Mouse (Mus musculus): ENCODE results near the gene C1s2. TPM values are rescaled to one million over a fixed set of nuclear protein-coding genes. Genes with fewer than 3 reads are reported as not detected.
"Not testable (repeated sequence)": the region's sequence is repeated elsewhere in the genome, so short reads cannot be mapped to it uniquely, and the experiment has no call there.

Gene C1s2
- polyA plus RNA-seq (2012; rRNA removed): 0.31 and 0.32 TPM in 2 replicates

- DNase-seq (ENCODE audit: low read depth): not testable (repeated sequence)
These were observed at the start of gene C1s2 for GRCm38 (mm10) chr6:124635985-124636384. C1s2 (minus strand) TSS chr6:124636085.

GRCm38 (mm10) chr6:124683591-124684417 is 47.9 kb upstream of the C1s2 start:
- DNase-seq (ENCODE audit: low read depth): no peak
- TF ChIP-seq CTCF (IDR thresholded peaks at IDR 0.05; ENCODE audit: borderline replicate concordance, extremely low read depth, insufficient read depth, insufficient read length) (no peak), POLR2A (IDR thresholded peaks at IDR 0.05; ENCODE audit: borderline replicate concordance, extremely low read depth, insufficient read depth, insufficient read length, poor library complexity, severe bottlenecking) (no peak)

GRCm38 (mm10) chr6:124682291-124682690 is 46.4 kb upstream of the C1s2 start:
- not testable (repeated sequence) for DNase-seq (ENCODE audit: low read depth)

- no peak for DNase-seq (ENCODE audit: low read depth)
- TF ChIP-seq POLR2A (IDR thresholded peaks at IDR 0.05; ENCODE audit: borderline replicate concordance, extremely low read depth, insufficient read depth, insufficient read length, poor library complexity, severe bottlenecking): no peak
- no peak for TF ChIP-seq CTCF (IDR thresholded peaks at IDR 0.05; ENCODE audit: borderline replicate concordance, extremely low read depth, insufficient read depth, insufficient read length)
These were observed 43.6 kb upstream of the C1s2 start for GRCm38 (mm10) chr6:124679486-124679885.

GRCm38 (mm10) chr6:124678769-124679168 is 42.9 kb upstream of the C1s2 start:
- TF ChIP-seq POLR2A (IDR thresholded peaks at IDR 0.05; ENCODE audit: borderline replicate concordance, extremely low read depth, insufficient read depth, insufficient read length, poor library complexity, severe bottlenecking) (no peak), CTCF (IDR thresholded peaks at IDR 0.05; ENCODE audit: borderline replicate concordance, extremely low read depth, insufficient read depth, insufficient read length) (no peak)
- DNase-seq (ENCODE audit: low read depth): no peak

GRCm38 (mm10) chr6:124676171-124676570 is 40.3 kb upstream of the C1s2 start:
- no peak for DNase-seq (ENCODE audit: low read depth)
- TF ChIP-seq POLR2A (IDR thresholded peaks at IDR 0.05; ENCODE audit: borderline replicate concordance, extremely low read depth, insufficient read depth, insufficient read length, poor library complexity, severe bottlenecking): no peak
- TF ChIP-seq CTCF (IDR thresholded peaks at IDR 0.05; ENCODE audit: borderline replicate concordance, extremely low read depth, insufficient read depth, insufficient read length): no peak

- TF ChIP-seq CTCF (IDR thresholded peaks at IDR 0.05; ENCODE audit: borderline replicate concordance, extremely low read depth, insufficient read depth, insufficient read length) (no peak), POLR2A (IDR thresholded peaks at IDR 0.05; ENCODE audit: borderline replicate concordance, extremely low read depth, insufficient read depth, insufficient read length, poor library complexity, severe bottlenecking) (no peak)
- DNase-seq (ENCODE audit: low read depth): no peak
These were observed 38.7 kb upstream of the C1s2 start for GRCm38 (mm10) chr6:124674591-124674990.

GRCm38 (mm10) chr6:124673619-124674018 is 37.7 kb upstream of the C1s2 start:
- TF ChIP-seq POLR2A (IDR thresholded peaks at IDR 0.05; ENCODE audit: borderline replicate concordance, extremely low read depth, insufficient read depth, insufficient read length, poor library complexity, severe bottlenecking): no peak
- no peak for DNase-seq (ENCODE audit: low read depth)

- TF ChIP-seq POLR2A (IDR thresholded peaks at IDR 0.05; ENCODE audit: borderline replicate concordance, extremely low read depth, insufficient read depth, insufficient read length, poor library complexity, severe bottlenecking): no peak
- TF ChIP-seq CTCF (IDR thresholded peaks at IDR 0.05; ENCODE audit: borderline replicate concordance, extremely low read depth, insufficient read depth, insufficient read length): no peak
- no peak for DNase-seq (ENCODE audit: low read depth)
These were observed 36.2 kb upstream of the C1s2 start for GRCm38 (mm10) chr6:124672100-124672499.

- DNase-seq (ENCODE audit: low read depth): no peak
- TF ChIP-seq CTCF (IDR thresholded peaks at IDR 0.05; ENCODE audit: borderline replicate concordance, extremely low read depth, insufficient read depth, insufficient read length): no peak
- TF ChIP-seq POLR2A (IDR thresholded peaks at IDR 0.05; ENCODE audit: borderline replicate concordance, extremely low read depth, insufficient read depth, insufficient read length, poor library complexity, severe bottlenecking): no peak
These were observed 34.5 kb upstream of the C1s2 start for GRCm38 (mm10) chr6:124670281-124670900.

GRCm38 (mm10) chr6:124669234-124669859 is 33.5 kb upstream of the C1s2 start:
- no peak for TF ChIP-seq CTCF (IDR thresholded peaks at IDR 0.05; ENCODE audit: borderline replicate concordance, extremely low read depth, insufficient read depth, insufficient read length)
- TF ChIP-seq POLR2A (IDR thresholded peaks at IDR 0.05; ENCODE audit: borderline replicate concordance, extremely low read depth, insufficient read depth, insufficient read length, poor library complexity, severe bottlenecking): no peak
- DNase-seq (ENCODE audit: low read depth): no peak

GRCm38 (mm10) chr6:124665011-124665410 is 29.1 kb upstream of the C1s2 start:
- TF ChIP-seq CTCF (IDR thresholded peaks at IDR 0.05; ENCODE audit: borderline replicate concordance, extremely low read depth, insufficient read depth, insufficient read length) (no peak), POLR2A (IDR thresholded peaks at IDR 0.05; ENCODE audit: borderline replicate concordance, extremely low read depth, insufficient read depth, insufficient read length, poor library complexity, severe bottlenecking) (no peak)
- DNase-seq (ENCODE audit: low read depth): no peak

Data from brain, embryonic 14.5 days (tissue).